ENCODE assay signal across 8 mouse cellular contexts in the genomic region with DNA sequence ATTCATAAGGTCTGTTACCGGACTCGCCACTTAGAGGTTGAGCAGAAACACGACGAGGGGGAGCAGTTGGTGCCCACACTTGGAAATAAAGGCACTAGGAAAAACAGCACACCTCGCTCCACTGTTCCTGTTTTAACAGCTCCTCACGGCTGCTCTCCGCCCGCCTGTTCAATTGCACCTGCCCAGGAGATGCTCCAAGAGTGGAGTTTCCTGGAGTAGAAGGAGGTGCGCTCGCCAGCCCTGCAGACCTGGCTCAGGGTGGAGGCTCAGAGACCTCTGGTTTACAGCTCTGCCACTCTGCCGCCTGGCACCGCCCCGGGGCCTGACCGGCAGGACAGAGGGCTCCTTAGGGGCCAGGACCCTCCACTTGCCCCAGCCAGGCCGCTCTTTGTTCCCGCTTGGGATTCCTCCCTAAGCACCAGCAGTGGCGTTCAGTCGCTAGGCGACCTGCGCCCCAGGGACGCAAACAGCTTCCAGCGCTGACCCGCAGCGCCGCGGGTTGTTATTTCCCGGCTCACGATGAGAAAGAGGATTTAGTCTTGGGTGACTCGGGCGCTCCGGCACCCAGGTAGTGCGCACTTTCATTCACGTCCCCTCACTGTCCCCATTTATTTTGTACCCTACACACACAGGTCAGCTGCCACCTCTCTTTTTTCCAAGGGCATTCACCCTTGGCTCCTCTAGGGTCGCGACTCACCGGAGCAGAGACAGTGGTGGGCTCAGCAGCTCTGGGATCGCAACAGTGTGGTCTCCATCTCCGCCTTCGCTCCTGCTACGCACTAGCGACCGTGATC. TPM values are rescaled to one million over a fixed set of nuclear protein-coding genes. Genes with fewer than 3 reads are reported as not detected.
DNase-seq lines count a peak whose midpoint lies in the region; ATAC-seq and TF ChIP-seq lines count a peak whose summit lies in the region.

No protein-coding gene starts in this region.

- H3K4me2 ChIP-seq in forebrain, embryonic 14.5 days (ENCODE audit: low read length), result peak overlapping the region; percentile 89

- WGBS in forebrain, embryonic 14.5 days, result under 1% methylated on average over 42 of the region's 42 CpGs
- WGBS in olfactory bulb, adult 2 months, result 1% methylated on average over 42 of the region's 42 CpGs

- TF ChIP-seq CTCF in left cerebral cortex, adult 2 months (IDR thresholded peaks at IDR 0.05), result no peak
- TF ChIP-seq CTCF in olfactory bulb, adult 2 months (IDR thresholded peaks at IDR 0.05; ENCODE audit: insufficient read depth, low read depth, low read length), result no peak

- H3K4me3 ChIP-seq in left cerebral cortex, adult 2 months, result peak overlapping the region; percentile 89
- H3K4me3 ChIP-seq in forebrain, embryonic 14.5 days (ENCODE audit: low read depth, low read length), result peak overlapping the region; percentile 75
- H3K4me3 ChIP-seq in olfactory bulb, adult 2 months (ENCODE audit: insufficient read depth, low read depth, low read length), result peak overlapping the region; percentile 69

- peak overlapping the region; percentile 84 for H3K9ac ChIP-seq in forebrain, embryonic 14.5 days (ENCODE audit: low read length)

- intact Hi-C loops in left cerebral cortex, adult 2 months (cut with DNase I), result no loop called here
- intact Hi-C loops in left cerebral cortex, postnatal 4 days (cut with DNase I), result no loop called here
- intact Hi-C loops in left cerebral cortex, postnatal 36 days (cut with DNase I), result loop anchor here (2.0 kb wide), 1 partner anchor 40 kb away; no protein-coding TSS in a partner anchor

- H3K36me3 ChIP-seq in forebrain, embryonic 14.5 days (ENCODE audit: control insufficient read depth, insufficient read depth, low read length), result no peaks in the 10 kb centered on the region

- no peaks in the 10 kb centered on the region; the same call in 1 of the 2 replicates for H3K27me3 ChIP-seq in forebrain, embryonic 14.5 days (replicated peaks; ENCODE audit: control insufficient read depth, insufficient read depth, low read length)

- peak overlapping the region; percentile 95 for H3K27ac ChIP-seq in left cerebral cortex, adult 2 months
- H3K27ac ChIP-seq in forebrain, embryonic 14.5 days (ENCODE audit: low read depth, low read length), result peak overlapping the region; percentile 82
- H3K27ac ChIP-seq in olfactory bulb, adult 2 months (ENCODE audit: insufficient read depth, low read depth, low read length), result peak overlapping the region; percentile 31

- peak; percentile 62 for ATAC-seq in forebrain, embryonic 14.5 days
- ATAC-seq in megakaryocyte progenitor cell, adult 5-6 weeks (replicated peaks; ENCODE audit: poor library complexity), result no peak

- no peaks in the 10 kb centered on the region for H3K9me3 ChIP-seq in forebrain, embryonic 14.5 days (replicated peaks; ENCODE audit: control insufficient read depth, low read length)

- TF ChIP-seq POLR2A in olfactory bulb, adult 2 months (IDR thresholded peaks at IDR 0.05; ENCODE audit: insufficient read depth, low read depth, low read length), result no peak

- H3K4me1 ChIP-seq in forebrain, embryonic 14.5 days (ENCODE audit: control insufficient read depth, insufficient read depth, low read length), result no peaks in the 10 kb centered on the region; the same call in 1 of the 2 replicates
- H3K4me1 ChIP-seq in olfactory bulb, adult 2 months (ENCODE audit: control insufficient read depth, insufficient read depth, low read length), result peaks cover 2% of the 10 kb centered on the region; the same call in 1 of the 2 replicates

- peak; percentile 42 for DNase-seq in left cerebral cortex, adult 2 months (ENCODE audit: extremely low spot score in 1 of 2, low spot score in 2 of 2)
- DNase-seq in left cerebral cortex, postnatal 4 days, result no peak
- peak; percentile 51 for DNase-seq in cerebellum, adult 11 months
- DNase-seq in forebrain, embryonic 14.5 days (ENCODE audit: low spot score), result peak; percentile 63
- DNase-seq in left cerebral cortex, postnatal 36 days (ENCODE audit: low spot score in 2 of 2), result peak; percentile 46 to 61
- DNase-seq in thymus, postnatal 36 days, result no peak

RNA-seq across cellular contexts. Expression of gene Elmod1, which starts 0.6 kb away (rescaled TPM):
- total RNA-seq in left cerebral cortex, adult 2 months (2021), result 100 to 1,000 TPM; 173 to 176 TPM
- total RNA-seq in left cerebral cortex, postnatal 4 days (2021), result 100 to 1,000 TPM; 135 to 150 TPM
- 11.6 and 19.5 TPM in 2 replicates for polyA plus RNA-seq in forebrain, embryonic 14.5 days (2014; fragmentation: Nextera tagmentation; extraction: Ambion mirVana)
- 100 to 1,000 TPM; 175 to 181 TPM for total RNA-seq in left cerebral cortex, postnatal 36 days (2021)
- not detected in 2 replicates for polyA plus RNA-seq in olfactory bulb, adult 2 months (2012; ENCODE audit: insufficient read depth, insufficient read length, low replicate concordance, missing spikeins)
- total RNA-seq in megakaryocyte progenitor cell, adult 5-6 weeks (2015), result not detected in 2 replicates
- not detected in 2 replicates for total RNA-seq in megakaryocyte progenitor cell, adult 5-6 weeks (2017)

Comparison
In these comparisons a context has a peak if more than half of its experiments do, and no peak if none do; other contexts are left out.
1. DNase-seq: peak in left cerebral cortex, adult 2 months (2 of 2), cerebellum, adult 11 months (single experiment), forebrain, embryonic 14.5 days (single experiment) and left cerebral cortex, postnatal 36 days (2 of 2); none in left cerebral cortex, postnatal 4 days (single experiment) and thymus, postnatal 36 days (0 of 2).
2. H3K27ac ChIP-seq: peak in every context shown above with its lines; median percentile 95 in left cerebral cortex, adult 2 months; 82 in forebrain, embryonic 14.5 days; 31 in olfactory bulb, adult 2 months.
3. RNA of gene Elmod1, which starts 0.6 kb away (total RNA-seq): 175 to 181 TPM in left cerebral cortex, postnatal 36 days, 173 to 176 TPM in left cerebral cortex, adult 2 months and 135 to 150 TPM in left cerebral cortex, postnatal 4 days; not detected in megakaryocyte progenitor cell, adult 5-6 weeks; every median in the first group is over 100 times any median in the second.
4. Peak in every context shown above with its lines, with median percentiles within 50 percentile points of each other: H3K4me3 ChIP-seq.